Mouse (Mus musculus): ENCODE data around the gene Hmga2. TPM values are rescaled to one million over a fixed set of nuclear protein-coding genes. Genes with fewer than 3 reads are reported as not detected.

The Hmga2 gene
- 2.2 and 2.6 TPM in 2 replicates for polyA plus RNA-seq (2015; fragmentation: Nextera tagmentation; extraction: Ambion mirVana)

DNA sequence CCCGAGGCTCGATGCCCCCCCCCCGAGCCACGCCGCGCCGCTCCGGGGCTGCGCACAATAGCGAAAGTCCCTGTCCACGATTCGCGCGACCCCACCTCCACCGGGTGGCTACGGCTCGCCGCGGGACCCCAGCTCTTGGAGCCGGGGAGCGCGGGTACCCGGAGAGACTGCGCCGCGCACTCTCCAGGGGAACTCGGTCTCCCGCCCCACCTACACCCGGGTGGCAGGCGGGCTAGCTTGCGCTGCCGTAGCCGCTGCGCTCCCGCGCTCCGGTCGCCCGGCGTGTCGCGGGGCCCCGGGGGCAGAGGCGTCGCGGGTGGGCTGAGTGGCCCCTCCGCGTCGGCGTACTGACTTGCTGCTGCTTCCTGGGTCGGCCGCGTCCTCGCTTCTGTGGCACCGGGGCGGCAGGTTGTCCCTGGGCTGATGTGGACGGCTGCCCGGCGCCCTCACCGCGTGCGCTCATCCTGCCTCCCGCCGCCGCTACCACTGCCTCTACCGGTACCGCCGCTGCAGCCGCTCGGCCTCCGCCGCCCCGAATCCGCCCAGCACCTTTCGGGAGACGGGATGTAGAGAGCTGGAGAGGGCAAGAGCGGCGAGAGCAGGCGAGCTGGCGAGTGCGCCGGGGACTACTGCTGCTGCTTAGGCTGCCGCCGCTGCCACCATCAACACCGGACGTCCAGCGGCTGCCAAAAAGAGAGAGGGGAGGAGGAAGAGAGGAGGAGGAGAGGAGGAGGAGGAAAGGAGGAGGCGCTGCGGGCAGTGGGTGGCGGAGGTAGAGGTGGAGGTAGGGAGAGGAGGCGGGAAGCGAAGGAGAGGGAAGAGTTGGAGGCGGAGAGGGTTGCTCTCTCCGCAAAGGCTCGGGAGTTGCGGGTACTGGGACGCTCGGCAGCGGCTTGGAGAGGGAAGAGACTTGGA is at the start of gene Hmga2:
Hmga2 (minus strand) TSS at position 869 of the 915 bp plus-strand sequence.
- H3K4me1 ChIP-seq (replicated peaks), result peaks cover 42% of the 10 kb centered on the region
- H3K27ac ChIP-seq (replicated peaks), result peak within 1 kb of the TSS; percentile 63
- peak; percentile 47; the same call in 1 of the 2 replicates for ATAC-seq (ENCODE audit: low FRiP score, low read depth)
- H3K27me3 ChIP-seq, result peaks cover 6% of the 10 kb centered on the region; the same call in 1 of the 2 replicates
- no peaks in the 10 kb centered on the region for H3K36me3 ChIP-seq
- peak within 1 kb of the TSS; percentile 69 for H3K4me3 ChIP-seq
- peak within 1 kb of the TSS; percentile 93 for H3K4me2 ChIP-seq
- peak within 1 kb of the TSS; percentile 62 for H3K9ac ChIP-seq
- H3K9me3 ChIP-seq, result no peaks in the 10 kb centered on the region
- WGBS, result under 1% methylated on average over 99 of the region's 99 CpGs

DNA sequence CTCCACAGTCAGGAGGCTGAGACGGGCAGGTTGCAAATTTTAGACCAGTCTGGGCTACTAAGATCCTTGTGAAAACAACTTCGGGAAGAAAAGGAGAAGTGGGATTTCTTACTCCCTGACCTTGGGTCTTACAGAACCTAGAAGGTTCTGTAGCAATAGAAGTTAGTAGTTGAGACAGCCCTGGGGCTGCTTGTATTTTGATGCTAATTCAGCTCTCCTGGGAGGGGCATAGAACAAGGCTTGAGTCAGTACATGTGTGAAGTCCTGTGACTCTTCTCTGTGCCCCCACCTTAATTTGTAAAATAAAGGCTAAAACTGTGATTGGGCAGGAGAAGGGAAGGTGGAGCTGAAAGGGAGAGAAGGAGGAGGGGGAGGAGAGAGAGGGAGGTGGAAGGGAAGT is 46.7 kb upstream of the Hmga2 start:
- H3K27me3 ChIP-seq, result no peaks in the 10 kb centered on the region
- H3K4me3 ChIP-seq, result no peak overlapping the region
- no peak for ATAC-seq (ENCODE audit: low FRiP score, low read depth)
- 95% methylated on average over 2 of the region's 2 CpGs for WGBS
- H3K9me3 ChIP-seq, result no peaks in the 10 kb centered on the region
- no peak overlapping the region for H3K9ac ChIP-seq
- H3K36me3 ChIP-seq, result no peaks in the 10 kb centered on the region
- no peak overlapping the region for H3K4me2 ChIP-seq
- no peaks in the 10 kb centered on the region for H3K4me1 ChIP-seq (replicated peaks)
- H3K27ac ChIP-seq (replicated peaks), result no peak overlapping the region

DNA sequence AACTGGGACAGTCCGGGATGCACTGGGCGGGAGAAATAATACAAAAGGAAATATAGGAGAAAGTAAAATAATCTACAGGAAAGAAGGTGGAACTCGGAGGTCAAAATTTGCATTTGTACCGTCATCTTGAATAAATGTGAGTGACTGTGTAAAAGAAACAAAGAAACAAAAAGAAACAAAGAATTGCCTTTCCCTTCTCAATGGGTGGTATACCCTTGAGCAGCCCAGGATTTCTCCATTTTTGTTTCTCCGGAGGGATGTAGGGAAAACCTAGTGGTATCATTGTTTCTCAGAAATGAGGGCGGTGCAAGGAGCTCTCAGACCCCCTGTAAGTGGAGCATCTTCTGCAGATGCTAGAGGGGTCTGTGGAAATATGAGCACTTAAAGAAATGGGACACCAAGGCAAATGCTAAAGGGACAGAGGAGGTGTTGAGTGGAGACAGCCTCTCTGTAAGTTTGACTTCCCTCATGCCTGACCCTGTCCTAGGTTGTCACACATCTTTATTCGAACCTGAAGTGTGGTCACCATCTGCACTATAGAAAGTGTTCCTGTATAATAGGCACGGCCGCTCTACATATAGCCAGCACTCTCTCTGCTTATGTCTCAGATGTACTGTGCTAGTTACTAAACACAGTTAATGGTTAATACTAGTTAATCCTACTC is 45.8 kb upstream of the Hmga2 start:
- H3K27me3 ChIP-seq, result no peaks in the 10 kb centered on the region
- H3K4me1 ChIP-seq (replicated peaks), result no peaks in the 10 kb centered on the region
- no peaks in the 10 kb centered on the region for H3K9me3 ChIP-seq
- no peak overlapping the region for H3K27ac ChIP-seq (replicated peaks)
- H3K4me2 ChIP-seq, result no peak overlapping the region
- no peak overlapping the region for H3K4me3 ChIP-seq
- H3K36me3 ChIP-seq, result no peaks in the 10 kb centered on the region
- H3K9ac ChIP-seq, result no peak overlapping the region
- 60% methylated on average over 9 of the region's 9 CpGs for WGBS
- ATAC-seq (ENCODE audit: low FRiP score, low read depth), result no peak

DNA sequence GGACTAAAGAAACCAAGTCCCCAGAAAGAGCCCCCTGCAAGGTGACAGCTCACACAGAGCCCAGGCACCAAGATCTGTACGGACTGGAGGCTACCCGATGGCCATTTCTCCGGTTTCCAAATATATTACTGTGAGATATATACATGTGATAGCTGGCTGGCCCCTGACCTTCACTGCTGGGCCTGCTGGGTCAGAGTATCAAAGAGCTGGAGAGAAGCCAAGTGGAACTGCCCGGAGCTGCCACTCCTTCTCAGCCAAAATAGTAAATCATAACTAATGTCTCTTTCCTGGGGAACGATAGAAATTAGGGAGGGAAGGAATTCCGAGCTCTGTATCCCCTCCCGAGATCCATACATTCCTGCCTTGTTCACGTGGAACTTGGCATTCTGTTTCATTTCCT is 40.0 kb upstream of the Hmga2 start:
- H3K4me2 ChIP-seq, result no peak overlapping the region
- no peaks in the 10 kb centered on the region for H3K27me3 ChIP-seq
- no peak overlapping the region for H3K27ac ChIP-seq (replicated peaks)
- H3K4me1 ChIP-seq (replicated peaks), result no peaks in the 10 kb centered on the region
- no peaks in the 10 kb centered on the region for H3K36me3 ChIP-seq
- H3K4me3 ChIP-seq, result no peak overlapping the region
- no peak for ATAC-seq (ENCODE audit: low FRiP score, low read depth)
- no peak overlapping the region for H3K9ac ChIP-seq
- WGBS, result 59% methylated on average over 8 of the region's 8 CpGs
- H3K9me3 ChIP-seq, result no peaks in the 10 kb centered on the region

DNA sequence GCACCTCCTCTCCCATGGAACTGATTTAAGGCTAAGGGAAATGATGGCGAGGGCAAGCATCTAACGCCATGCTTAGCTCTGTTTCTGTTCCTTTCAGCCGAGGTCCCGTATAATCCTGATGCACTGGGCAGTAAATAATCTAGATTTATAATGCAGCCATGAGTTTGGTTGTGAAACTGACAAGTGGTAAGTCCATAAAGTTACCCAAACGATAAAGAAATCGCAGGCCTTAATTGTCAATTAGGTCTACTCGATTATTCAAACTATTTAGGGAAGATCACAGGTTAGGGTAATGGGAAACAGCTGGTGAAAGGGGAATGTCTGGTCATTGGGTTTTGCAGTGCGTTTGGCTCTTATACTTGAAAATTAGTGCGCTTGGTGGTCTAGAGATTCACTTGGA is 37.5 kb upstream of the Hmga2 start:
- WGBS, result 79% methylated on average over 9 of the region's 9 CpGs
- Histone ChIP-seq H3K9ac (no peak overlapping the region), H3K27me3 (no peaks in the 10 kb centered on the region), H3K27ac (replicated peaks) (no peak overlapping the region), H3K36me3 (no peaks in the 10 kb centered on the region), H3K4me1 (replicated peaks) (no peaks in the 10 kb centered on the region), H3K4me2 (no peak overlapping the region), H3K4me3 (no peak overlapping the region), H3K9me3 (no peaks in the 10 kb centered on the region)
- no peak for ATAC-seq (ENCODE audit: low FRiP score, low read depth)

DNA sequence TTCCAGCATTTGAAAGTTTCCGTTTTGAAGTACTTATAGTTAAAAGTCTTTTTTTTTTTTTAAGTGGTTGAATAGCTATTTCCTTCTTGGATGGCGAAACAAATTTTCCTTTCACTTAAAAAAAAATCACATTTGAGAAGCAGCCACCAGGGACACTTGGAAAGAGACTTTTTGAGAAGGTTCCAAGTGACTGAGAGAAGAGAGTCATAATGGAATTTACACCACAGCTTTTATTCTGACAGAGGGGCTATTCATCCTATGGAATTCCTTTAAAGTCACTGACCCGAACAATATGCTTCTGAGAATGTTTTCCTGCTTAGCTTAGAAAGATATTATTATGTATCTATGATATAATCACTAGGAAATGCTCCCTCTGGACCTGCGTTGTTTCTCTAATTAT is 36.7 kb upstream of the Hmga2 start:
- ATAC-seq (ENCODE audit: low FRiP score, low read depth), result no peak

DNA sequence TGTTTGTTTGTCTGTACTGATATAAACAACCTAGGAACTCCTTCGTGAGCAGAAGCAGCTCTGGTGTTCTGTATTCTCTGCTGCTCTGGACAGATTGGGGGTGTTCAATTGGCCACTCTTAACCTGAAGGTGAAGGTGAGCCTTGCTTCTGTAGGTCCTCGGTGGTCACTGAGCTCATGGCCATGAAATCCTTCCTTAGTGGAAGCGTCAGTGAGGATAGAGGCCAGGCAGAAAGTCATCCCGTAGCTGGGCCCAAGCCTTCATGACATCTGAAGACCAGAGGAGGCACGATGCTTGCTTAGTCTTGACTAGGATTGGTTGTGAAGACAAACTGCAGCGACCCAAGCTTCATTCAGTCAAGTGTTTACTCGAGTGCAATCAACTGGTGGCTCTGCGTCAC is 35.9 kb upstream of the Hmga2 start:
- Histone ChIP-seq H3K9ac (no peak overlapping the region), H3K4me3 (no peak overlapping the region), H3K27ac (replicated peaks) (no peak overlapping the region), H3K4me2 (no peak overlapping the region), H3K4me1 (replicated peaks) (no peaks in the 10 kb centered on the region), H3K27me3 (no peaks in the 10 kb centered on the region), H3K36me3 (no peaks in the 10 kb centered on the region), H3K9me3 (no peaks in the 10 kb centered on the region)
- no peak for ATAC-seq (ENCODE audit: low FRiP score, low read depth)
- WGBS, result 95% methylated on average over 8 of the region's 8 CpGs

More for the DNA sequence above, 36.7 kb upstream of the Hmga2 start:
- H3K4me1 ChIP-seq (replicated peaks), result no peaks in the 10 kb centered on the region
- 54% methylated on average over 4 of the region's 4 CpGs for WGBS
- no peaks in the 10 kb centered on the region for H3K9me3 ChIP-seq
- H3K36me3 ChIP-seq, result no peaks in the 10 kb centered on the region
- H3K9ac ChIP-seq, result no peak overlapping the region
- no peaks in the 10 kb centered on the region for H3K27me3 ChIP-seq
- H3K4me3 ChIP-seq, result no peak overlapping the region
- H3K27ac ChIP-seq (replicated peaks), result no peak overlapping the region
- no peak overlapping the region for H3K4me2 ChIP-seq

DNA sequence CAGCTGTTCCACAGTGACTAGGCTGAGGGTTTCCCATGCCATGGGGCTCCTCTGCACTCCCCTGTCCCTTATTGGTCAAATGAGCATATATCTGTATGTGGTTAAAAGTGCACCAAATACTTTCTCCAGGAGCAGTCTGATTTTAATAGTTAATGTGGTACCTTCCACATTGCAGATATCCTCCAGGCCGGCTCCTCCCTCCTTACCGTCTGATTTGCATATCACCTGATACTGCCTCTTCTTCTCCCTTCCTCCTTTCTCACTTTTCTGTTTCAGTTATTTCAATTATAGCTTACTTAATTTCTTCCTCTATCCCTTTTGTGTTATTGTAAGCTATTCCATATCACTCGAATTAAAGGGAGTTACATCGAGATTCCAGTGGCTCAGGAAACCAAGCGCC is 27.7 kb upstream of the Hmga2 start:
- no peak overlapping the region for H3K9ac ChIP-seq
- H3K27ac ChIP-seq (replicated peaks), result no peak overlapping the region
- no peaks in the 10 kb centered on the region for H3K27me3 ChIP-seq
- no peaks in the 10 kb centered on the region for H3K36me3 ChIP-seq
- no peaks in the 10 kb centered on the region for H3K9me3 ChIP-seq
- no peak overlapping the region for H3K4me3 ChIP-seq
- WGBS, result 88% methylated on average over 5 of the region's 5 CpGs
- no peaks in the 10 kb centered on the region; the same call in 1 of the 2 replicates for H3K4me1 ChIP-seq (replicated peaks)
- no peak overlapping the region for H3K4me2 ChIP-seq
- ATAC-seq (ENCODE audit: low FRiP score, low read depth), result no peak

DNA sequence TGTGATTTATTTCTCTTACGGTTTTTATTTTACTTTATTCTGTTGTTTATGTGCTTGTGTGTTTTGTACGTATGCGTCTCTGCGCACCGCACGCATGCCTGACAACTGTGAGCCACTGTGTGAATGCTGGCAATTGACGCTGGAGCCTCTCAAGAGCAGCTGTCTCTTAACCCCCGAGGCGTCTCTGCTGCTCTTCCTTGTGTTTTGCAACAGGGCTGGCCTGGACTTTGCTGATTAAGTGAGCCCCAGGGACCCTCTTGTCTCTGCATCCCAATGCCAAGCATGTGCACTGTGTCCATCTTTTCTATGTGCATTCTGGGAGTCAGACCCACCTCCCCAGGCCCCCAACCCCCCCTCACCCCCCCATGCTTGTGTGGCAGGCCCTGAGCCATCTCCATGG is 24.5 kb upstream of the Hmga2 start:
- Histone ChIP-seq H3K36me3 (no peaks in the 10 kb centered on the region), H3K9ac (no peak overlapping the region), H3K27me3 (no peaks in the 10 kb centered on the region), H3K27ac (replicated peaks) (no peak overlapping the region), H3K9me3 (no peaks in the 10 kb centered on the region), H3K4me3 (no peak overlapping the region), H3K4me2 (no peak overlapping the region), H3K4me1 (replicated peaks) (no peaks in the 10 kb centered on the region; the same call in 1 of the 2 replicates)
- 38% methylated on average over 9 of the region's 9 CpGs for WGBS
- no peak for ATAC-seq (ENCODE audit: low FRiP score, low read depth)

DNA sequence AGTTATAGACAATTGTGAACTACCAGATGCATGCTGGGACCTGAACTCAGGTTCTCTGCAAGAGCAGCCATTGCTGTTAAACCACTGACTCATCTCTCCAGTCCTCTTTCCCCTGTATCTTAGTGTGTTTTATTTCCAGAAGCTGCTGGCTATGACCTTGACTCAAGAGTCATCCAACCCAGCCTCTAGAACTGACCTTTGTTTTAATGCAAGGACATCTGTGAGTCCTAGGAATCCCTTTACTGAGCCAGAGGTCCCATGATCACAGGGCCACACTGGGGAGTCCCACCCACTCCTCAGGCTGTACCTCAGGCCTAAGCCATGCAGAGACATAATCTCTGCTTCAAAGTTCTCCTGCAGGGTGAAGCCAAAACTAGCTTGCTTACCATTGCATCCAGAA is 21.8 kb upstream of the Hmga2 start:
- H3K4me1 ChIP-seq (replicated peaks), result no peaks in the 10 kb centered on the region; the same call in 1 of the 2 replicates
- no peaks in the 10 kb centered on the region for H3K9me3 ChIP-seq
- ATAC-seq (ENCODE audit: low FRiP score, low read depth), result no peak
- no peaks in the 10 kb centered on the region for H3K27me3 ChIP-seq
- H3K36me3 ChIP-seq, result no peaks in the 10 kb centered on the region
- H3K27ac ChIP-seq (replicated peaks), result no peak overlapping the region
- H3K4me2 ChIP-seq, result no peak overlapping the region
- H3K4me3 ChIP-seq, result no peak overlapping the region
- no peak overlapping the region for H3K9ac ChIP-seq

DNA sequence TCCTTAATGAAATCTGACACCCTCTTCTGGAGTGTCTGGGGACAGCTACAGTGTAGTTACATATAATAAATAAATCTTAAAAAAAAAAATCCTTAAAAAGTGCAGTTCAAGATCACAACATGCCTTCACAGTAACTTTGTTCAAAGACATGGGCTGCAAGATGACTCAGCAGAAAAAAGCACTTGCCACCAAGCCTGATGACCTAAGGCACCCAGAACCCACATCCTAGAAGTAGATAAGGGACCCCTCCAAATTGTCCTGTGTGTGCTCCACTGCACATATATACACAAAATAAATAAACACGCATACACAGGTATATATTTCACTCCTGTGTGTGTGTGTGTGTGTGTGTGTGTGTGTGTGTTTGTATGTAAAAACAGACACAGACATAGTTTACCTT is 18.4 kb upstream of the Hmga2 start:
- Histone ChIP-seq H3K27me3 (no peaks in the 10 kb centered on the region), H3K4me2 (no peak overlapping the region), H3K4me3 (no peak overlapping the region), H3K9ac (no peak overlapping the region), H3K27ac (replicated peaks) (no peak overlapping the region), H3K4me1 (replicated peaks) (no peaks in the 10 kb centered on the region), H3K9me3 (no peaks in the 10 kb centered on the region), H3K36me3 (no peaks in the 10 kb centered on the region)
- no peak for ATAC-seq (ENCODE audit: low FRiP score, low read depth)
- 94% methylated on average over 1 of the region's 1 CpGs for WGBS

DNA sequence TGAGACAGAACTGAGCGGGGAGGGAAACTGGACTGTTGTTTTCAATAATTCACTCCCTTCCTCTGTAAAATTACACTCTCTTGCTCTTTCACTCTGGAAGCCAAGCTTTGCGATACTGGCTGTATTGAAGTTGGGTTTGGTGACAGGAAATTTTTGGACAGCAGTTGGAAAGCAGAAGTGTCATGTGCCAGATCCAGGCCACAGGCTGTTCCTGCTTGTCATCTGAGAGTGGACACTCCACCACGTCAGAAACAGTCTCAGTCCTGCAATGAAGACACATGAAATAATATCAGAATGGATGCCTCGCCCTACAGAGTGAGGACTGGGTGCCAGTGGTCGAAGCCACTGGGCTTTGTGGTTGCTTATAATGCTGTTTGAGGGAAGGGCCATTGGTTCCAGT is 15.2 kb upstream of the Hmga2 start:
- H3K27ac ChIP-seq (replicated peaks), result no peak overlapping the region
- H3K36me3 ChIP-seq, result no peaks in the 10 kb centered on the region
- H3K27me3 ChIP-seq, result no peaks in the 10 kb centered on the region
- ATAC-seq (ENCODE audit: low FRiP score, low read depth), result no peak
- H3K9me3 ChIP-seq, result 0 out of 2 replicates have a peak, but pooled peaks cover 3% of the 10 kb centered on the region
- no peak overlapping the region for H3K4me3 ChIP-seq
- H3K4me2 ChIP-seq, result no peak overlapping the region
- WGBS, result 92% methylated on average over 5 of the region's 5 CpGs
- no peaks in the 10 kb centered on the region for H3K4me1 ChIP-seq (replicated peaks)
- no peak overlapping the region for H3K9ac ChIP-seq
